Mouse (Mus musculus) brain, embryonic 14.5 days (tissue): ENCODE measurements around the gene Mitf.

Source experiments
- CTCF ChIP-seq: fragments of 200-500 bp; IDR thresholded peaks from 2 replicates; pipeline ENCODE4 v1.5.1; 2012; ENCODE audit warnings: inconsistent platforms, mild to moderate bottlenecking, moderate library complexity, borderline replicate concordance; ENCODE audit not compliant: insufficient read depth, insufficient read length; ENCODE audit errors: extremely low read depth
- POLR2A ChIP-seq: fragments of 200-500 bp; IDR thresholded peaks from 2 replicates; pipeline ENCODE4 v1.6.1; 2012; ENCODE audit warnings: mild to moderate bottlenecking, inconsistent platforms, borderline replicate concordance; ENCODE audit not compliant: poor library complexity, insufficient read depth, insufficient read length, severe bottlenecking; ENCODE audit errors: extremely low read depth

DNA sequence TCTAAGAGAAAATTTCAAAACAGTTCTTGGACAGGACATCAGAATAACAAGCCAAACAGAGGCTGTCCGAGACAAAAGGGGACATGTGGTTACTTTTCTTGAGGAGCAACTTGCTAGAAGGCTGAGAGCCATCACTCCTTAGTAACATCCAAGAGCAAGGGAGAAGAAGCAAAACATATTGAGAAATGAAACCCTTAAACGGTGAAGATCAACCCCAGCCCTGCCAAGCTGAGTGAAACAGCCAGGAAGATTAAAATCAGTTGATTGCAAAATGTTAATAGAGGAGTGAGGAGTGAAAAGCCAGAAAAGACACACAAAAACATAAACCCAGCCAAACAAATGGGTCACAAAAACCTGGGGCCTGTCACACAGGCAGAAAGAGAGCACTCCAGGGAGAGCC, 49.5 kb upstream of the Mitf start:
- TF ChIP-seq CTCF (no peak), POLR2A (no peak)
